Mouse (Mus musculus): ENCODE measurements at regions not wholly inside any gene's neighbourhood (a gene's known extent, or its start where the extent isn't known, plus 50 kb on each side); places are given as distances from the start of the nearest gene placed in this dataset.
"Not testable (repeated sequence)": the region's sequence is repeated elsewhere in the genome, so short reads cannot be mapped to it uniquely, and the experiment has no call there.

DNA sequence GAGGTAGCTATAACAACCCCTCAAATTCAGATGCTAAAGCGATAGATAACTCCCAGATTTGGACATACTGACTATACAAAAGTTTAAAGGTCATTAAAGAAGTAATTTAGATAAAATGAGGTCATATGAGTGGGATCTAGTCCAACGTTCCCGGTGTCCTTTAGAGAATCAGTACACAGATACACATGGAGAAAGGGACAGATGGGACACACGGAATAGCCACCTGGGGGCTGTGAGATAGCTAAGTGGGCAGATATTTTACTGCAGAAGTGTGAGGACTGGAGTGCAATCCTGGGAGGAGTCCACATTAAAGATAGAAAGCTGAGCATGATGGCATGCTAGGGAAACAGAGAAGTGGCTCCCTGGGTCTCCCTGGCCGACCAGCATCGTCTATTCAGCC lies 164.1 kb upstream of the Castor2 start:
- no peak for DNase-seq

DNA sequence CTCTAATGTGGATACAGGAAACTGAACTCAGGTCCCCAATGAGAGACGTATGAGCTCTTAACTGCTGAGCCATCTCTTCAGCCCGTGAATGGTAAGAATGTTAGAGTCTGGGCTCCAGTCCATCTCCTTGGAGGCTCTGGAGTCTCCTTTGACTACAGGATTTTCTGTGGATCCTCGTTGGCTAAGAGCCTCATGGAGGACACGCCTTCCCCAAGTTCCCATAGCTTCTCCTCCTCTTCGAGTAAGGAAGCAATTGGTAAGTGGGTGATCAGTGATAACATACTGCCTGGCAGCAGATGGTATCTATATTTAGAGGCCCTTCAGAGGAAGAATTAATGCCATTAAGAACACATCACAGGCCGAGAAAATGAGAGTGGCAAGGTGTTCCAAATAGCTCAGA lies 164.5 kb upstream of the Castor2 start:
- DNase-seq = no peak

DNA sequence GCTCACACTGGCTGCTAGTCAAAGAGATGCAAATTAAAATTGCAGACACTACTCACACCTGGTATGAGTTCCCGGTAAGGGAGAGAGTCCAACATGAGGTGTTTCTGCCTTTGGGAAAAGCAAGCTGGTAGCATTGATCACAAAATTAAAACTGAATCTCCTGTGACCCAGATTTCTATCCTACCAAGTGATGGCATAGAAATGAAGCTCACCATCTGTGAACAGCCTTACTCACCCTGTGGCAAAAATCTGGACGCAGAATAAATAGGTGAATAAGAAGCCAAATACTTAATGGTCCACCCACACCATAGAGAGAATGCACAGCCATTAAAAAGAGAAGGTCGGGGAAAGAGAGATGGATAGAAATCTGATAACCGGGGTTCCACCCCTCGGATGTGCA lies 169.4 kb upstream of the Castor2 start:
- no peak for DNase-seq

DNA sequence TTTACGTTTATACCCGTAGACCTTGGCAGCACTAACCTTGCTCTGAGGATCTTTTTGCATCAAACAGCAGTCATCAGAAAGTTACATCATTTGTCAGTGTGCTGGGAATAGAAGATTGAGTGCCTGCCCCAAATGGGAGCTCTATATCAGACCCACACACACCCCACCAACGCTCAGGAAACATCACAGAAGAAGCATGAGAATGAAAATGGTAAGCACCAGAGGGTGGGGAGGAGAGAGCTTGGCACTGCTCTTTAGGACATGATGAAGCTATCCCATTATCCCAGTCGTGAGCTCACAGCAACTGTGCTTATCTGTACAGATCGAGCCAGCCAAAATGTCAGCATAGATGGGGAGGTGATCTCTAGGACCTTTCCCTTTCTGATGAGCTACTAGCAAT lies 172.5 kb upstream of the Castor2 start:
- DNase-seq = no peak

DNA sequence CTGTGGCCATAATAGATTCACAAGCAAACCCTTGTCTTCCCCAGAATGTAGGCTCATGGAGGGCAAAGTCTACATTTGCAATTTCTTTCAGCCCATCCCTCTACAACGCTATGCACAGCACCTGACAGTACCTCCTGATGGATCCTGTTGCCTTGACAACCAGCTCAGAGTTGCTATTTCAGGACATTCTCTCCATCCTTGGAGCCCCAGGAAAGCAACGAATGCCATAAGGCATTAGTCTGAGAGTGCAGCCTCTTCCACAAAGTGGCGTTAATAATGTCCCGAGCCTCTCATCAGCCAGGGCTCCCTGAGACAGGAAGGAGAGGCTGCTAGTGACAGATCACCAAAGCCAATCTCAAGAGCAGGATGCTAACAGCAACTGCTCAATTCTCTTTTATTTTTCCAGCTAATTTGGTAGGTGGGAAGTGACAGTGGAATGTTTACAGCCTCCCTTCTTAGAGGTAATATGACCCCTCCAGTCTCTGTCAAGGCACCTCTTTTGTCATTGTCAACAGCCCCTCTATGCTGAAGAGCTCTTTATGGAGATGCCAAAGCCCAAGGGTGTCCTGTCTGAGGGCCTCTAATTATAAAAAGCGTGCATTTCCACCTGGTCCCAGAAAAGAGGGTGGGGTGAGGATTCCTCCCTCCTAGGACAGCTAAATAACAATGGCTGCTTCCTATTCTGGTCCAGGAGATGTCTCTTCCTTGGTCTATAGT lies 174.2 kb upstream of the Castor2 start:
- DNase-seq = no peak

DNA sequence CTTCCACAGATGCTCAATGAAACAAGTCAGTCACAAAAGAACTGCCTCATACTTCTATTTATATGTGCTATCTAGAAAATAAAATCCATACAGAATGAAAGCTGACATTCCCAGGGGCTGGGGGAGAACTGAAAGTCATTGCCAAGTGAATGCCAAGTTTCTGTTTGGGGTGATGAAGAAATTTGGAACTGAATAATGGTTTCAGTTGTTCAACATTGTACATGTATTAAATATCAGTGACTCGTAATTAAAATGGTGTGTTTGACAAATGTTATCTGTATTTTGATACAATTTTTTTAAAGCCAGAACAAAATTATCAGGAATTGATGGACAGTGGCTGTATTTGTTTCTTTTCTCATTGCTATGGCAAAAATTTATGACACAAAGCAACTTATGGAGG lies 177.3 kb upstream of the Castor2 start:
- DNase-seq = no peak

DNA sequence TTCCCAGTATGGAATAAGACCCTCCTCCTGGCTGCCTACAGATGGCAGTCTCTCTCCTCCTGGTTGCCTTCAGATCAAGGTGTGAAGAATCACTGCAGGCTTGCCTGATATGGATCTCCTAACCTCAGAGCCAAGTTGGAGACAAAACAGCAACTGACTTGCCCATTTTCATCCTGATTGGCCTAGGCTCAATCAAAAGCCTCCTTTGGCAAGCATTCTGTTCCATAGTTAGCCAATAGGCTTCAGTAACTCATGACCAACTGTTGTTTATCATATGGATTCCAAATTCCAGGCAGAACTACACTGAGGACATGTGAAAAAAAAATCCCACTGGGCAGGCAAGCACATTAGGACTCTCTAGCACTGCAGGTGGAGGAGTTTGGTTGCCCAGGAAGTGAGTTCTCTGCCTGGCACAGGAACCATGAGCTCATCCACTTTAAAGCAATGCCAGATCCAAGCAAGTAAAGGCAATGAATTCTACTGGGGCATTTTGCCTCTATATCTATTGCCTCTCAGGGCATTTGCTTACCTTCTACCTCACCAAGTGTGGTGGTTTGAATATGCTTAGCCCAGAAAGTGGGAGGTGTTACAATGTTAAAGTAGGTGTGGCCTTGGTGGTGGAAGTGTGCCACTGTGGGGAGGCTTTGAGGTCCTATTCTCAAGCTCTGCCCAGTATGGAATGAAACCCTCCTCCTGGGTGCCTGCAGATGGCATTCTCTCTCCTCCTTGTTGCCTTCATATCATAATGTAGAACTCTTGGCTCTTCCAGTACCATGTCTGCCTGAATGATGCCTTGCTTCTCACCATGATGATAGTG lies 183.6 kb upstream of the Castor2 start:
- DNase-seq = no peak

DNA sequence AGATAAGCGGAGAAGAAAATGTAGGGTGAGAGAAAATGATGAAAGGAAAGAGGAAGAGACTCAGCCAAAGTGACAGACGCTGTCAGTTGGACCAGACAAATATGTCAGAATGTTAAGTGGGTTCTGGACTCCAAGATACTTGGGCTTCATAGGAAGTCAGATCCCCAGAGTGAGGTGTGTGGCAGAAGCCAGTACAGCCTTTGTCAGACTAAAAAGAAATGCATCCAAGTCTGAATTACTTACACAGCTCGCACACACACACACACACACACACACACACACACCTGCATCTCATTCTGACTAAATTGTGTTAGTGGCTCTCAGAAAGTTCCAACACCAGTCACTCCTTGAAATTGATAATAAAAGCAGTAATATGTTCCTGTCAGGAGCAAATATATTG lies 192.1 kb upstream of the Castor2 start:
- no peak for DNase-seq

DNA sequence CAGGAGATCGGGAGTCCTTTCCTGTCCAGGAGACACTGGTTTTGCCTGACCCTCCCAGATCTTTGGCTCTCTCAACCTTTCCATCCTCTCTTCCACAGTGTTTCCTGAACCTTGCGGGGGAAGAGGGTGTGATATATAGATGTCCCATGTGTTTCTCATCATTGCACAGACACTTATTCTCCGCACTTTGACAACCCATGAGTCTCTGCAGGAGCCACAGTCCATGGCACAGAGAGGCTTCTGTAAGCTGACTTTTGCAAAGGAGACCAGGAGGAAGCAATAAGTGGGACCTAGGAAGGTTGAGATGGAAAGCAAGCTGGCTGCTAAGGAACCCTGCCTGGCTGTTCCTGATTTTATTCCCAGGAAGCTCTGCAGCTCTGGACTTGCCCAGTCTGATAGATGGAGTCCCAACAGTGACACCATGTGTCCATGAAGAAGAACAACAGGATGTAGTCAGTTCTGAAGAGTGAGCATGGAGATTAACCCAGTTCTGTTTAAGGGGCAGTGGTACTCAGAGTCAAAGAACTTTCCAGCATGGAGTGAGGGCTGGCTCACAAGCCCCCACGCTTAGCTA lies 201.4 kb upstream of the Castor2 start:
- no peak for DNase-seq

DNA sequence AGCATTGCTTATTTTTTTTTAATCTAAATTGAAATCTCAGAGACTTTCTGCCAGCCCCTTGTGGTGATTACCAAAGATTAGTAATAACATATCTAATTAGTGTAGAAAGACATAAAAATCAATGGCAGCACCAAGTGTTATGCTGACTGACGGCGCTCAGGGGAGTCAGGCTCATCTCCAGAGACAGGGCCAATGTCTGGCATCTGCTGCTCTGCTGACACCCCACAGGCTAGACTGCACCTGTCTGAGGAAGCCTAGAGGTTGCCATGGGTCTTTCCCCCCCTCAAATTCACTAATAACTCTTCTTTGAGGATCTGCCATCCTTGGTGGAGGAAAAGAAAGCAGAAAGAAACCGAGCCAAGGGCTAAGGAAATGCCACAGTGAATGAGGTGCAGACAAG lies 208.8 kb upstream of the Castor2 start:
- DNase-seq = no peak

DNA sequence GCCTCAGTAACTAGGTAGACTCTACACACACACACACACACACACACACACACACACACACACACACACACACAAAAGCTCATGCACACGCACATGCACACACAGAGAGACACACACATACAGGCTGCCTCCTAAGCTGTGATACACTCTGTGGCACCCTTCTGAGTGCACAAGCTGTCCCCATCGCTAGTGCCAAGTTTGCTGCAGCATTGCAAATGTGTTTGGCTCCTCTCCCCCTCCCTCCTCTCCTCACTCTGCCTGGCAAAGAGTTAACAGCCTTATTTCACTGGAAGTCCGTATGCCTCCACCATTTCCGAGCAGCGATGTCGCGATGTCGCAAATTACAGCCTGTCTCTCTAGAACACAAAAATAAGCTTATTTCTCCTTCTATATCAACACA lies 209.7 kb upstream of the Castor2 start:
- no peak for DNase-seq

DNA sequence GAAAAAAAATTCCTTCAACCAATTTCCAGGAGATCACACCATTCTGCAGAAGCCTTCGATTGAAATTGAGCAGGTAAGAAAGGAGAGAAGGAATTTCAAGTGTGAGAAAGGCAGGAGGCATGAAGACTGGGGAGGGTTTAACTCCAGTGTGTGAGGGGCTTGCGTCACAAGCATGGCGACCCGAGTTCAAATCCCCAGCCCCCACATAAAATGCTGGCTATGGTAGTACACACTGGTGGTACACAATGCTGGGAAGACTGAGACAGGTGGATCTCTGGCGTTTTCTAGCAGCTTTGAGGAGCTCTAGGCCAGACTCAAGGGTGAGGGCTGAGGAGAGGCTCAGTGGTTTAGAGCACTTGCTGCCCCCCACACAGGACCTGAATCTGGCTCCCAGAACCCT lies 214.0 kb upstream of the Castor2 start:
- DNase-seq = no peak

DNA sequence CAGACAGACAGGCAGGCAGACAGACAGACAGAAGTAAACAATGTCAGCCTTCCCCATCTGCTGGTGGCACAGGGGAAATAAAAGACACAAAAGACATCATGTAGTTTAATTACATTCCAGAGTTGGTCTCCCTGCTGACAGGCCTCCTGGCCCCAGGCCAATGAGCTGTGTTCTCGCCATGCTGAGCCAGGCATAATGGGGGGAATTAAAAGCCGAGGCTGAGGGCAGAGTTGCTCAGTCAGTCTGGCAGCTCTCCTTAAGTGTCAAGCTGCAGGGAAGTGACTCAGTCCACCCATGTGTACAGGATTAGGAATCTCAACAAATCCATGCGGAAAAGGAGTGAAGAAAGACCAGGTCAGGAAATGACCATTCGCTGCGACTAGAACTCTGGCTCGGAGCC lies 214.5 kb upstream of the Castor2 start:
- peak; percentile 32 for DNase-seq

DNA sequence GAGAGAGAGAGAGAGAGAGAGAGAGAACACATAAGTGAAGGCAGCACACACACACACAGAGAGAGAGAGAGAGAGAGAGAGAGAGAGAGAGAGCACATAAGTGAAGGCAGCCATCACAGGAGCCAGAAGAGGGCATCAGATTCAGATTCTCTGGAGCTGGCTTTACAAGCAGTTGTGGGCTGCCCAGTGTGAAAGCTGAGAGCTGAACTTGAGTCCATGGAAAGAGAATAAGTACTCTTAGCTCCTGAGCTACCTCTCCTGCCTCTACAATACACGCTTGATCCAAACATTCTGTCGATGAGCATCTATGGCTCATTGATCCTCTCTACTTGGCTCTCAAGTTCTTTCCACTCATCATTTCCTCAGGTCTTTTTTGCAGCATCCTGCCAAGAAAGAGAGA lies 214.9 kb upstream of the Castor2 start:
- DNase-seq = no peak

DNA sequence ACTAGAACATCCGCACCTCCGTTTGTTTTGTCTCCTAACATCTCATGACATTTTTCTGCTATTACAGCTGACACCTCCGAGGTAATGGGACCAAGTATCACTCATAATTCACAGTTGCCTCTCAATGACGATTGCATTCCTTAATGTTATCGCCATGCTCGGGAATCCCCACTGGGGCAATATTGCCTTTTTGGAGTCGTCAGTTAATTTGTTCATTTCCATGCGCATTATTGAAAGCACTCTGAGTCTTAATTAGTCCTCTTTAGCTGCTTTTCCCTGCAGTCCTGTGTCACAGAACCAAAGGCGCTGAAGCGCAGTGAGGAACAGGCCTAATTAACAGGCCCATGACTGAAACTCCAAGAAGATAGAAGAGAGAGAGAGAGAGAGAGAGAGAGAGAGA lies 255.0 kb upstream of the Castor2 start:
- DNase-seq = no peak

DNA sequence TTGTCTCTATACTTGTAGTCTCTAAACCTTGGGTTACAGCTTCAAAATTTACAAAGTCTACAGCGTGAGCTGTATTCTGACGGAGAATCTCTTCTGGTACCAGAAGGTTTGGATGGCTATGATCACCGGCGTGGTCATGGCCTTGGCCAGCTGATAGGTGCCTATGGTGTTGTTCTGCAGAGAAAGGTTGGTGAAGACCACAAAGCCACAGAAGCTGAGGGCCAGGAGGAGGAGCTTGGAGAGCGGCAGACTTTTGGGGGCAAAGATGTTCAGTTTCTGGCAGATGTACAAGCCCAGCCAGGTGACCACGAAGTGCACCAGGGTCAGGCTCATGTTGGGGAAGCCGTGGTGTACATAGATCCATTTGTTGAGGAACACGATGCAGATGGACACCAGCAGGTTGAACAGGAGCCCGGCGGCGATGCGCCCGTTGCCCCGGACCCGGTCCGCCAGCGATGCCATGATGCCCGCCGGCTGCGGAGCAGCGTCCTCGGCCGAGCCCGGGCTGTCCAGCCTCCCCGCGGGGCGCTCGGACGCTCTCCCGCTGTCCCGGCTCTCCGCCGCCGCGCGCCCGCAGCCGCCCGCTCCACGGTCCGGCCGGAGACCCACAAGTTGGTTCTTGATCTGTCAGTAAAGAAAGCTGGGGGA lies 257.3 kb upstream of the Castor2 start:
- not testable (repeated sequence) for DNase-seq

DNA sequence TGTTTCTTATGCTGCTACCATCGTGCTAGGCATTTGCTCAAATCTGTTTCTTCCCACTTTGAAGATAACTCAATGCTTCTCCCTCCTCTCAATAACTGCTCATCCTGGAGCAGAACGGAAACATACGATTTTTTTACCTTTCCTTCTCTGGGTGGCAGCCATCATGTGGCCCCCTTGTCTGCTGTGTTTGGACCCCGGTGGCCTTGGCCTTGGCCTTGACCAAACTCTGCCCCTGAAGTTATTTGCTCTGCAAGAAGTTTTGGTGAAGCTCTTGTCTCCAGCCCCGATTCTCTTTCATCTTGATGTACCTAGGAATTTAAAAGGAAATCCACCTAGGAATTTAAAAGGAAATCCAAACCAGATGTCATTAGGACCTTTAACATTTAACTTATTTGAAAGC lies 261.2 kb upstream of the Castor2 start:
- DNase-seq = no peak

DNA sequence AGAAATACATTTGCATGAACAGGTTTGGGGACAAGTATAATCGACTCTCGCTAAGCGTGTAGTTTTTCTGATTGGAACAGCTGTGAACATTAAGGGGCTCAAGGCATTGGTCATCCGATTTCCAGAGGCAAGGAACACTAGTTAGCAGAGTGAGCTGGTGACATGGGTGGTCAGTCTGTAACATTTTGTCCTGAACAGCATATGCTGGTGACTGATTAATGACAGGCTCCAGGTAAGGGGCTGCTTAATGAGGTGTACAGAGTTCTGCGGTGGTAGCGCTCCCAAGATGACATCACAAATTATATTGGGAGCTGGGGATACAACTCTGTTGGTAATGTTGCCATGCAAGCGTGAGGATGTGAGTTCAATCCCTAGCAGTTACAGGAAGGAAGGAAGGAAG lies 266.3 kb upstream of the Castor2 start:
- DNase-seq = no peak

DNA sequence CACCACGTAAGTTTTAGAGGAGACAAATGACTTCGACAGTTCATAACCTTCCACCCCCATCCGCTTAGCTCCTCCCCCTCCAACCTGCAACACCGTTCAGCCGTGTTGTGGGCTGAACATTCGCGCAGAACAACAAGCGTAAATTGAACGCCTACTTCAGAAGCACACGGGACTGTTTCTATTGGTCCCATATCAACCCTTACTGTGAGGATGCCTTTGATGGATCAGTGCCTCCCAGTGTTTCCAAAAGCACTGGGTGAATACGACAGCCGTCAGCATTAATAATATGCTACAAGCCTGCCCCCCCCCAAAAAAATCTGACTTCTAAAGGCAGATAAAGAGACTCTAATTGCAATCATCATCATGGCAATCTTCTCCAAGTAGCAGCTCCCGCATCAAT lies 271.3 kb upstream of the Castor2 start:
- no peak for DNase-seq

DNA sequence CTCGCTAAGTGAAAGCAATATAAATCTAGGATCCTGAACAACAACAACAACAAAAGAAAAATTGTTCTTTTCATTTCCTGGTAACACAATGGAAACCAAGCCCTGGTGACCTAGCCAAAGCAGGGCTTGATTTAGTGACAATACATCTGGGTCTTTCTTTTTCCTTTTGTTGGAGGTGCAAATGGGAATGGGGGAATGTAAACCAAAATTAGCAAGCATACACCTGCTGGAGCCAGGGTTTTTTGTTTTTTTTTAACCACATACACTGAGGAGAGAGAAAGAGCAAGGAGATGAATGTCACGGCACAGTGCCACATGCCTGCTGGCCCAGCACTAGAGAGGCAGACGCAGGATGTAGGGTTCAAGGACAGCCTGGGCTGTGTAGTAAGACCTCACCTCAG lies 275.6 kb upstream of the Castor2 start:
- no peak for DNase-seq

DNA sequence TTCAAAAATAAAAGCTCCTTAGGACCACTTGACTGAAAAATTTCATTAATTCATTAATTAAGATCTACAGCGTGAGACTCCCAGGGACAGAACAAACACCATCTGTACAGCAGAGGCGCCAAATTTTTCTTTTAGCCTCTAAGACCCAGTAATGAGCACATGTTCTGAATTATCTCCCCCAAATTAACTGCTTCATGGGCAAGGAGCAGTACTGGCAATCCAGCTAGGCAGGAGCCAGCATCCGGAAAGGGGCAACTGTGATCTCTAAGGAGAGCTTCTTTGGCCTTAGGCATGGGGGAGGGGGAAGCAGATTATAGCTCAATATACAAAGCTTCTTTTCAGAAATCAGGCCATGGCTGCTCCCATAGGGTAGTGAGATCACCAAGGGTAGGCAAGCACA lies 278.2 kb upstream of the Castor2 start:
- DNase-seq = no peak

DNA sequence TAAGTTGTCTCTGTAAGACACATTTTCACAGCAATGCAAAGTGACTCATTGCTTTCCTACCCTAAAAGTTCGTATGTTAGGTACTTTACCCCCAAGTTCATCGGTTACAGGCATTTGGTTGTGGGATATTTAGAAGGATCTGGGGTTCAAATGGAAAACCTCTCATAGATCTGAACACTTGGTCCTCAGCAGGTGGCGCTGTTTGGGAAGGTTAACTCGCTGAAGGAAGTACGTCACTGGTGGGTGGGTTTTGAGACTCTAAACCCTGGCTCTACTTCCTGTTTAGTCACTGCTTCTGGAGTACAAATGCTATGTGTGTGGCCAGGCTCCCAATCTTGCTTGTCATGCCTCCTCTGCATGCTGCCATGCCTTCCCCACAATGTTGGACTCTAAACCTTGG lies 284.0 kb upstream of the Castor2 start:
- DNase-seq = no peak

DNA sequence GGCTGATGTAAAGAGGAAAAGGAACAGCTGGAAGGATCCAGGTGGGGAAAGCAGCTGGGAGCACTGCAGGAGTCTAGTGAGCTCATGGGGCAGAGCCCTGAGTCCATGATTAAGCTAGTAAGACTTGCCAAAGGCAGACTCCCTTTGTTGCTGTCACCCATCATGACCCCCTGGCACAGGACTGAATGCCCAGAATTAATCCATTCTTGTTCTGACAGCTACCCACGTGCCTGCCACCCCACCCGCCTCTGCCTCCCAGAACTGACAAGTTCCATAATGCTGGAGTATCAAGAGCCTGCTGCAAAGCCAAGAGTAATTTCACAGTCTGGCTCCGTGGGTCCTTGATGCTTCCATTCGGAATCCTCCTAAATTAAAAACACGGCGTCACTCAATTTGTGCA lies 285.1 kb upstream of the Castor2 start:
- no peak for DNase-seq

All from adrenal gland, adult 2 months (tissue).